Mouse (Mus musculus): Measurements from ENCODE around the gene Dmbt1. TPM values are rescaled to one million over a fixed set of nuclear protein-coding genes. Genes with fewer than 3 reads are reported as not detected.

Gene Dmbt1
- total and polyA plus RNA-seq, 3 experiments, result not detected

- Histone ChIP-seq H3K9me3 (replicated peaks; ENCODE audit: low read length) (no peaks in the 10 kb centered on the region), H3K4me3 (replicated peaks in 1 of 3; ENCODE audit: low read depth in 2 of 3, low read length in 2 of 3, poor library complexity in 1 of 3) (no peak overlapping the region), H3K27ac (ENCODE audit: insufficient read depth, low read depth) (no peak overlapping the region), H3K4me1 (ENCODE audit: control insufficient read depth in 1 of 2, insufficient read depth in 2 of 2) (no peaks in the 10 kb centered on the region), H3K4me2 (ENCODE audit: insufficient read depth, low read depth, poor library complexity, severe bottlenecking) (no peak overlapping the region), H3K27me3 (replicated peaks) (peaks cover 79% of the 10 kb centered on the region), H3K36me3 (replicated peaks in 1 of 2; ENCODE audit: control insufficient read depth in 1 of 2, insufficient read depth in 1 of 2, low read length in 1 of 2) (no peaks in the 10 kb centered on the region), H3K79me2 (replicated peaks; ENCODE audit: control insufficient read depth, extremely low read depth, insufficient read depth, poor library complexity, severe bottlenecking) (no peaks in the 10 kb centered on the region), H3K9ac (ENCODE audit: insufficient read depth, low read depth) (no peak overlapping the region)
- no peak for DNase-seq (ENCODE audit: extremely low read depth)
- in situ Hi-C loops (cut with MboI; ENCODE audit: low pct_ligation_motif_present, low pct_unique_long_range_greater_than_20kb, low sequenced_read_pairs) (no loop called here), dilution Hi-C loops (cut with MboI; ENCODE audit: extremely low pct_ligation_motif_present, extremely low pct_unique_long_range_greater_than_20kb, low sequenced_read_pairs) (no loop called here)
- no peak for TF ChIP-seq MAZ (IDR thresholded peaks at IDR 0.05; ENCODE audit: low read depth, low read length)
- peak; percentile 37 to 66; a peak in 3 of 4 replicates for TF ChIP-seq CTCF (conservative IDR thresholded peaks at IDR 0.05 in 1 of 2, IDR thresholded peaks at IDR 0.05 in 1 of 2; ENCODE audit: low read depth in 2 of 2, low read length in 2 of 2)
- TF ChIP-seq SMC3 (IDR thresholded peaks at IDR 0.05; ENCODE audit: low read depth, low read length), result peak; percentile 43
- peak; percentile 40 for TF ChIP-seq RAD21 (IDR thresholded peaks at IDR 0.05; ENCODE audit: low read depth, low read length)
Observed at GRCm38 (mm10) chr7:130993907-130994306, 37.9 kb upstream of the Dmbt1 start.

- Histone ChIP-seq H3K9me3 (replicated peaks; ENCODE audit: low read length) (peaks cover 16% of the 10 kb centered on the region), H3K27me3 (replicated peaks) (peaks cover 83% of the 10 kb centered on the region), H3K4me2 (ENCODE audit: insufficient read depth, low read depth, poor library complexity, severe bottlenecking) (no peak overlapping the region), H3K9ac (ENCODE audit: insufficient read depth, low read depth) (no peak overlapping the region), H3K4me3 (replicated peaks in 1 of 3; ENCODE audit: low read depth in 2 of 3, low read length in 2 of 3, poor library complexity in 1 of 3) (no peak overlapping the region), H3K79me2 (replicated peaks; ENCODE audit: control insufficient read depth, extremely low read depth, insufficient read depth, poor library complexity, severe bottlenecking) (no peaks in the 10 kb centered on the region), H3K27ac (ENCODE audit: insufficient read depth, low read depth) (no peak overlapping the region), H3K4me1 (ENCODE audit: control insufficient read depth in 1 of 2, insufficient read depth in 2 of 2) (no peaks in the 10 kb centered on the region), H3K36me3 (replicated peaks in 1 of 2; ENCODE audit: control insufficient read depth in 1 of 2, insufficient read depth in 1 of 2, low read length in 1 of 2) (no peaks in the 10 kb centered on the region)
- no peak for DNase-seq (ENCODE audit: extremely low read depth)
- dilution Hi-C loops (cut with MboI; ENCODE audit: extremely low pct_ligation_motif_present, extremely low pct_unique_long_range_greater_than_20kb, low sequenced_read_pairs) (no loop called here), in situ Hi-C loops (cut with MboI; ENCODE audit: low pct_ligation_motif_present, low pct_unique_long_range_greater_than_20kb, low sequenced_read_pairs) (no loop called here)
- peak; percentile 66 for TF ChIP-seq BHLHE40 (IDR thresholded peaks at IDR 0.05; ENCODE audit: low read depth, low read length)
- no peak for TF ChIP-seq RCOR1 (conservative IDR thresholded peaks at IDR 0.05; ENCODE audit: low read depth, low read length)
Observed at GRCm38 (mm10) chr7:131001976-131002726, 29.7 kb upstream of the Dmbt1 start.

DNA sequence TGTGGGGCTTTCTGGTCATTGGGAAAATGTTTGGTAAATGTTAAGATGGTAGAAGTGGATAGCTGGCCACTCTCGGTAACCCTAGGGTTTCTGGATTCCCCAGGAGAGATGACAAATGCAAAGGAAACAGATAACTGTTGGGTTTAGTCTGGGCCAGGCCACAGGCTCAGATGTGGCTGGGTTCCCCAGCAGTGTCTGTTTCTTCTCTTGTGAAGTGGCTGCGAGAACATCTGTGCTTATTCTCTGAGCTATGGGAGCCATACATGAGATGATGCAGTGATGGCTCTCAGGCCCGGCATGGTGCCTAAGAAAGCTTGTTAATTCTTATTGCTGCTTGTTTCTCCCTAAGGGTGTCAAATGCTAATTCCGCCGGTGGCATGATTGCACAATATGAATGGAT is 27.8 kb upstream of the Dmbt1 start:
- no peaks in the 10 kb centered on the region for H3K79me2 ChIP-seq (replicated peaks; ENCODE audit: control insufficient read depth, extremely low read depth, insufficient read depth, poor library complexity, severe bottlenecking)
- no peak overlapping the region for H3K4me2 ChIP-seq (ENCODE audit: insufficient read depth, low read depth, poor library complexity, severe bottlenecking)
- TF ChIP-seq SIN3A (IDR thresholded peaks at IDR 0.05; ENCODE audit: low read length), result no peak
- no peak for TF ChIP-seq NELFE (IDR thresholded peaks at IDR 0.05; ENCODE audit: low read depth, low read length)
- TF ChIP-seq USF1 (IDR thresholded peaks at IDR 0.05; ENCODE audit: low read depth, low read length), result no peak
- no peak for TF ChIP-seq CTCF (conservative IDR thresholded peaks at IDR 0.05 in 1 of 2, IDR thresholded peaks at IDR 0.05 in 1 of 2; ENCODE audit: low read depth in 2 of 2, low read length in 2 of 2)
- TF ChIP-seq ZKSCAN1 (IDR thresholded peaks at IDR 0.05; ENCODE audit: borderline replicate concordance, low read depth, low read length), result no peak
- TF ChIP-seq CHD1 (IDR thresholded peaks at IDR 0.05; ENCODE audit: low read depth, low read length), result no peak
- no peak for TF ChIP-seq CHD2 (IDR thresholded peaks at IDR 0.05; ENCODE audit: low read length)
- no peak for TF ChIP-seq ZC3H11A (IDR thresholded peaks at IDR 0.05; ENCODE audit: low read depth, low read length)
- no peak for TF ChIP-seq ELF1 (IDR thresholded peaks at IDR 0.05; ENCODE audit: low read depth, low read length)
- no peak for TF ChIP-seq JUND (conservative IDR thresholded peaks at IDR 0.05; ENCODE audit: low read depth, low read length)
- no peak for TF ChIP-seq MXI1 (IDR thresholded peaks at IDR 0.05; ENCODE audit: low read depth, low read length)
- no peak for TF ChIP-seq UBTF (IDR thresholded peaks at IDR 0.05; ENCODE audit: low read depth, low read length)
- TF ChIP-seq MAZ (IDR thresholded peaks at IDR 0.05; ENCODE audit: low read depth, low read length), result no peak
- DNase-seq (ENCODE audit: extremely low read depth), result no peak
- H3K9me3 ChIP-seq (replicated peaks; ENCODE audit: low read length), result peaks cover 16% of the 10 kb centered on the region
- dilution Hi-C loops (cut with MboI; ENCODE audit: extremely low pct_ligation_motif_present, extremely low pct_unique_long_range_greater_than_20kb, low sequenced_read_pairs) (no loop called here), in situ Hi-C loops (cut with MboI; ENCODE audit: low pct_ligation_motif_present, low pct_unique_long_range_greater_than_20kb, low sequenced_read_pairs) (no loop called here)
- no peak overlapping the region for H3K9ac ChIP-seq (ENCODE audit: insufficient read depth, low read depth)
- H3K36me3 ChIP-seq (replicated peaks in 1 of 2; ENCODE audit: control insufficient read depth in 1 of 2, insufficient read depth in 1 of 2, low read length in 1 of 2), result no peaks in the 10 kb centered on the region
- H3K4me3 ChIP-seq (replicated peaks in 1 of 3; ENCODE audit: low read depth in 2 of 3, low read length in 2 of 3, poor library complexity in 1 of 3), result no peak overlapping the region
- H3K4me1 ChIP-seq (ENCODE audit: control insufficient read depth in 1 of 2, insufficient read depth in 2 of 2), result no peaks in the 10 kb centered on the region
- no peak overlapping the region for H3K27ac ChIP-seq (ENCODE audit: insufficient read depth, low read depth)
- H3K27me3 ChIP-seq (replicated peaks), result peaks cover 85% of the 10 kb centered on the region
